In genomic region chr3:97900516-97901490, GRCm38 (mm10) we compare ENCODE assay signal across 8 mouse cellular contexts. TPM values are rescaled to one million over a fixed set of nuclear protein-coding genes. Genes with fewer than 3 reads are reported as not detected.
DNase-seq lines count a peak whose midpoint lies in the region; ATAC-seq lines count a peak whose summit lies in the region.

Sec22b (plus strand) TSS chr3:97901190.

- 5% methylated on average over 41 of the region's 41 CpGs for WGBS in forebrain, embryonic 14.5 days
- 2% methylated on average over 41 of the region's 41 CpGs for WGBS in neural tube, embryonic 15.5 days

- H3K27ac ChIP-seq in forebrain, embryonic 14.5 days (ENCODE audit: low read depth, low read length) = no peak within 1 kb of the TSS
- H3K27ac ChIP-seq in neural tube, embryonic 15.5 days (replicated peaks) = peak within 1 kb of the TSS; percentile 72

- peak within 1 kb of the TSS; percentile 94 for H3K4me3 ChIP-seq in forebrain, embryonic 14.5 days (ENCODE audit: low read depth, low read length)
- H3K4me3 ChIP-seq in neural tube, embryonic 15.5 days (replicated peaks) = peak within 1 kb of the TSS; percentile 99

- peak within 1 kb of the TSS; percentile 73 for H3K4me2 ChIP-seq in forebrain, embryonic 14.5 days (ENCODE audit: low read length)
- H3K4me2 ChIP-seq in neural tube, embryonic 15.5 days = peak within 1 kb of the TSS; percentile 78

- H3K36me3 ChIP-seq in forebrain, embryonic 14.5 days (ENCODE audit: control insufficient read depth, insufficient read depth, low read length) = no peaks in the 10 kb centered on the region
- no peaks in the 10 kb centered on the region for H3K36me3 ChIP-seq in neural tube, embryonic 15.5 days

- no peaks in the 10 kb centered on the region for H3K27me3 ChIP-seq in forebrain, embryonic 14.5 days (replicated peaks; ENCODE audit: control insufficient read depth, insufficient read depth, low read length)
- no peaks in the 10 kb centered on the region for H3K27me3 ChIP-seq in neural tube, embryonic 15.5 days (replicated peaks)

- peak; percentile 90 for ATAC-seq in forebrain, embryonic 14.5 days
- ATAC-seq in neural tube, embryonic 15.5 days (ENCODE audit: low FRiP score) = peak; percentile 87

- peak within 1 kb of the TSS; percentile 94 for H3K9ac ChIP-seq in forebrain, embryonic 14.5 days (ENCODE audit: low read length)
- peak within 1 kb of the TSS; percentile 95 for H3K9ac ChIP-seq in neural tube, embryonic 15.5 days (replicated peaks)

- peaks cover 12% of the 10 kb centered on the region for H3K4me1 ChIP-seq in forebrain, embryonic 14.5 days (ENCODE audit: control insufficient read depth, insufficient read depth, low read length)
- H3K4me1 ChIP-seq in neural tube, embryonic 15.5 days = peaks cover 26% of the 10 kb centered on the region

- DNase-seq in ES-CJ7 (ENCODE audit: low read depth, low spot score) = peak; percentile 91
- peak; percentile 87 for DNase-seq in cerebellum, adult 11 months
- DNase-seq in forebrain, embryonic 14.5 days (ENCODE audit: low spot score) = peak; percentile 94
- peak; percentile 88 to 91 for DNase-seq in heart, postnatal 14 days
- DNase-seq in layer of hippocampus, adult 11-12 months (ENCODE audit: low spot score) = peak; percentile 89
- DNase-seq in lung, adult 18-20 months = peak; percentile 92
- DNase-seq in testis, postnatal 14 days (ENCODE audit: low spot score) = peak; percentile 88

- intact Hi-C loops in heart, postnatal 14 days (cut with DNase I) = no loop called here

- H3K9me3 ChIP-seq in forebrain, embryonic 14.5 days (replicated peaks; ENCODE audit: control insufficient read depth, low read length) = no peaks in the 10 kb centered on the region
- no peaks in the 10 kb centered on the region for H3K9me3 ChIP-seq in neural tube, embryonic 15.5 days (replicated peaks)

RNA-seq across cellular contexts. Expression of gene Sec22b, which starts in this region (rescaled TPM):
- 124 and 130 TPM in 2 replicates for polyA plus RNA-seq in forebrain, embryonic 14.5 days (2014; fragmentation: Nextera tagmentation; extraction: Ambion mirVana)
- total RNA-seq in heart, postnatal 14 days (2021) = 10 to 100 TPM; 36.9 to 41.6 TPM
- polyA plus RNA-seq in neural tube, embryonic 15.5 days (2015; fragmentation: Nextera tagmentation; extraction: Ambion mirVana) = 93.9 and 97.1 TPM in 2 replicates
